Mouse (Mus musculus) mature B cell (primary cell): ENCODE measurements around the gene Slc16a13.

ENCODE experiments used
- in situ Hi-C: fragments of 300-500 bp; cut with MboI; formaldehyde crosslinking; loops from 2 replicates; pipeline ENCODE4 v1.14.3; 2019

Gene Slc16a13

DNA sequence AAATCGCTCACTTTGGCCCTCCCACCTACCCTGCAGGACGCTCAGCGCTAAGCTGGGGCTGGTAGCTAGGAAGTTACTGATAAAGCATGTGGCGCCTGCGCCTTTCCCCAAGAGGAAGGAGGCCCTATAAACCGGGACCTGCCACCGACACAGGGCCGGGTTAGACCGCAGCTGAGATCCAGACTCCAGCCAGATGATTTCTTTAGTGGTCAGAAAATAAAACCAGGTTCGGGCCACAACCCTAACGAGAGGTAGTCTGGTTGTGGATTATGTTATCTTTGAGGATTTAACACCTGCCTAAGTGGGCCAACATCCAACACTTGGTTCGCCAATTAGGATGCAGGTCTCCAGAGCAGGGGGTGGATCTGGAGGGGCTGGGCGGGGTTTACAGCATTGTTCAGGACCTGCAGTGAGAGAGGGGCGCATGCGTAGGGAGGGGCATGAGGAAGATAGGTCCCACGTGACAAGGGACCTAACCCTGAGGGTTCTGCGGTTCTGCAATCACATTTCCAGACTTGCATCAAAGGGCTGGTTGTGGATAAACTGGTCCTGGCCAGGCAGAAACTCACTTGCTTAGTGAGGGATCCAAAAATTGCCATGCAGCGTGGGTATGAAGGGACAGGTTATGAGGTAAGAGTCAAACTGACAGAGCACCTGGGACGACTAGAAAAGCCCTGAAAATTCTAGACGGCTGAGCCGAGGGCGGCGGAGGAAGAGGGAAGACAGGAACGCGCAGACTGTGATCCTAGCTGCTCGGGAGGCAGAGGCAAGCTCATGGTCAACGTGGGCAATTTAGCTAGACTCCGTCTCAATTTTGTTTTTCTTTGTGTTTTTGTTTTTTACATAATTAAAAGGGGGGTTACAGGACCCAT lies at the start of gene Slc16a13:
Gene Slc16a13 (minus strand): TSS at position 334 of the 872 bp plus-strand sequence.
- in situ Hi-C loops, result no loop called here

DNA sequence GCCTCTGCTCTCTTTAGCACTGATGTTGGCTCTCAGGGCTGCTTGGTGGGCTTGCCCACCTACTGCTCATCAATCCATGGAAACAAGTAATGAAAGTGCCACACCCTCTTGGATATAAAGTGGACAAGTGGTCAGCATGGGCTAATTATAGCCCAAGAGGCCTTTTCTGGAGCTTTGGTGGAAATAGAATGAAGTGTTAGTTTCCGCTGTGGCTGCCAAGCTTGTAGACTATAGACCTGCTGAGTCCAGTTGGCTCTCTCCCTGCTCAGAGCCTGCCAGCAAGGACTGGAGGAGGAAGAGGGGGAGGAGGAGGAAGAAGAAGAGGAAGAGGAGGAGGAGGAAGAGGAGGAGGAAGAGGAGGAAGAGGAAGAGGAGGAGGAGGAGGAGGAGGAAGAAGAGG lies 45.5 kb upstream of the Slc16a13 start:
- in situ Hi-C loops, result no loop called here

DNA sequence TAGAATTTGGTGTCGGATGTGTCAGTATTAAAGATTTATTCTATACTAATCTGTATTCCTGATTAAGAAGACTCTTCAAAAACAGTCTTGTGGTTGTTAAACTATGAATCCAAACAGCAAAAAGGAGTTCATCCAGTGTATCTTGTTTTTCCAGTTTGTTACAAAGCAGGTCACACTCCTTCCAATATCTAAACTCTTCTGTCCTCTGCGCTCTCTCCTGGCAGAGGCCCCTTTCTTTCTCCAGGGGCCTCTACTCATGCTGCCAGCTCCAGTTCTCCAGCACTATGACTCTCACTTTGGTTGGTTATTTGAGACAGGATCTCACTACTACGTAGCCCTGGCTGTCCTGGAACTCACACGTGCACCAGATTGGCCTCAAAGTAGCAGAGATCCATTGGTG lies 45.0 kb upstream of the Slc16a13 start:
- in situ Hi-C loops, result no loop called here

DNA sequence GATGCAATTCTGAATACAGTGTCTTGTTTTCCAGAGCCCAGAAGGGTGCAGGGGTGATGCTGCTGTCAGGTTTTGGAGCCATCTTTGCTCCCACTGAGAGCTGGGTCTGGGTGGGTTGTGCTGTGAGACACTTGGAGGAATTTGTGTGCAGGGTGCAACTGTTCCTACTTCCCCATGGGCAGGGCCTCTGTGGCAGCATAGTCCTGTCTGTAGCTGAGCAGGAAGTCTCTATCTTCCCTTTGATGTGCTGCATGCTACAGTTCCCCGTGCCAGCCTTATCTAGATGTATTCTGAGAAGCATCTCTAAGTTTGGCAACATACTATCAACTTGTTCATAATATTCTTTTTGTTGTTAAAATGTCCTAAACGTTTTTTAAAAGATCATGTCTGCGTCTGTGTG lies 44.4 kb upstream of the Slc16a13 start:
- in situ Hi-C loops, result no loop called here

- in situ Hi-C loops, result no loop called here
Measured at GRCm38 (mm10) chr11:70259035-70259434, 38.2 kb upstream of the Slc16a13 start.

DNA sequence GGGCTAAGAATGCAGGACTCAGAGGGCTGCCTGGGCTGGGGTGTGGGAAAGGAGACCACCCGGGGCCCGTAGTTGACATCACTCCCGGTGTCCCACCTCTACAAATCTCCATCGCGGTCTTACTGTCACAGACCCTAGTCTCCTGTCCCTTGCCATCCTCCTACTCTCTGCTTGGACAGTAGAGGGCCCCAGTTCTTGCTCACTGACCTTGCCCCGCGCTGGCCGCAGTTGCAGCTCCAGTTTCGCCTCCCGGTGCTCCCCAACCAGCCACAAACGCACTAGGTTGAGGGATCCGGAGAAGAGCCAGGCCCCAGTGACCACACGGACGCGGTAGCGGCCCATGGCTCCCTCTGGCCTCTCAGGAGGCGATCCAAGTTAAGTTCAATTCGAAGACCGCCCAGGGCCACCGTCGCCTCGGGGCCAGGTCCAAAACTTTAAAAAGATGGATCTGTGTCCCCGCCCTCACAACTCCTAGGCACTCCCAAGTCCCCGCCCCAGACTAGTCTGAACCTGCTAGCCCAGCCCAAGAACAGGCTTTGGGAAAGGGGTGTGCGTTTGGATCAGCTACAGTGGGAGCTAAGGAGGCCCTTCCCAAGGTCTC lies 34.2 kb upstream of the Slc16a13 start, which contains the start of gene Alox12:
Gene Alox12 (minus strand): TSS at position 423 of the 601 bp plus-strand sequence.
- in situ Hi-C loops, result no loop called here

- in situ Hi-C loops, result no loop called here
Measured at GRCm38 (mm10) chr11:70254337-70254736, 33.5 kb upstream of the Slc16a13 start.

DNA sequence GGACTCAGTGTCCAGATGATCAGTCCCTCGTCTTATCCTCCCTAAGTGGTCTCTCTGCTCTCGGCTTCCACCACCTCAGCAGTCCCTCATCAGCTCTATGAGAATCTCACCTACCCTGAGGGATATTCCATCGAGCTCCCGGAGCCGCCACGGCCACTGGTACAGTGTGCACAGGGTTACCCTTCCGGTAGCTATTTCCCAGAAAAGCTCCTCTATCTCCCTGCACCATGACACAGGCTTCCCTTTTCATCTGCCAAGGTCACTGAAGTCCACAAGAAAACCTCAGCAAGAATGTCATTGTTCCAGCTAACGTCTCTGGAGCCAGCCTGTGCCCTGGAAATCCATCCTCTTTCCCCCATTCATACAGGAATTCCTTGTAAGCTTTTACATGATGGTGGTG lies 31.0 kb upstream of the Slc16a13 start:
- in situ Hi-C loops, result no loop called here

DNA sequence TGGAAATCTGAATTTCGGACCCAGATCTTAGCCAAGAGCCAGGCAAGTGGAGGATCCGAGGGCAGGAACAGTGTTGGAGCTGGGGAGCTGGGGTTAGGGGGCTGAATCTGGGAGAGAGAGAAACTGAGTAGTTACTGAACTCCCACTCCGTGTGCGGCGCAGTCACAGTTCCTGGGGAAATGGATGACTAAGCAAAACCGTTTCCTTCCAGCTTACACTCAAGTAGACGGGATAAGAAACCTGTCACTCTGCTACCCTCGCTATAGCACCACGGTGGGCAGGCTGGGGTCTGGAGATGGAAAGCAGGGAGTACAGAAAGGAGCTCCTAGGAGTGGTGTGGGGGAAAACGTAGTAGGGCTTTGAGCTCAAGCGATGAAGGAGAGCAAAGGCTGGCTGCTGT lies 29.3 kb upstream of the Slc16a13 start:
- in situ Hi-C loops, result no loop called here

GRCm38 (mm10) chr11:70247136-70247845 lies 26.4 kb upstream of the Slc16a13 start:
- in situ Hi-C loops, result no loop called here

DNA sequence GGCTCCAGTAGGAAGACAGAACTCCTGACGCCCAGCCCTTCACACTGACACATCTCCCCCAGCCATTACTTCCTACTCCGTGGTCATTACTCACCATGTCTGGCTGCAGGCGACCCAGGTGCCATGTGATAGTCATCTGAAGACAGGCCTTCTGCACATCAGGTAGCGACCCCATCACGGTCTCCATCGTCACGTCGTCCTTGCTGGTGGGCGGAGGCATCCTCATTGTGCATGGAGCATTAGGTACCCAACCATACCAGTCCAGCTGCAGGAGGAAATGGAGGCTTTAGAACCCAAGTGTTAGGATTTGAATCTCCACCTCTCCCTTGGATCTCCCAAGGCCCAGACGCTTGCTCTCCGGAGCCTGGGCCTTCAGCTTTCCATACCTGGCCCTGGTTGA lies 21.7 kb upstream of the Slc16a13 start:
- in situ Hi-C loops, result no loop called here

- in situ Hi-C loops, result no loop called here
Measured at GRCm38 (mm10) chr11:70239541-70240279, 18.8 kb upstream of the Slc16a13 start, which contains the start of the genes Gm21988 and Rnasek. Gm21988 (minus strand) TSS chr11:70239830. Rnasek (minus strand) TSS chr11:70239842.

- in situ Hi-C loops, result no loop called here
Measured at GRCm38 (mm10) chr11:70238591-70239440, 18.0 kb upstream of the Slc16a13 start.

GRCm38 (mm10) chr11:70237457-70238167 lies 16.7 kb upstream of the Slc16a13 start, which contains the start of gene 0610010K14Rik:
0610010K14Rik (minus strand) TSS chr11:70237914.
- in situ Hi-C loops, result no loop called here

DNA sequence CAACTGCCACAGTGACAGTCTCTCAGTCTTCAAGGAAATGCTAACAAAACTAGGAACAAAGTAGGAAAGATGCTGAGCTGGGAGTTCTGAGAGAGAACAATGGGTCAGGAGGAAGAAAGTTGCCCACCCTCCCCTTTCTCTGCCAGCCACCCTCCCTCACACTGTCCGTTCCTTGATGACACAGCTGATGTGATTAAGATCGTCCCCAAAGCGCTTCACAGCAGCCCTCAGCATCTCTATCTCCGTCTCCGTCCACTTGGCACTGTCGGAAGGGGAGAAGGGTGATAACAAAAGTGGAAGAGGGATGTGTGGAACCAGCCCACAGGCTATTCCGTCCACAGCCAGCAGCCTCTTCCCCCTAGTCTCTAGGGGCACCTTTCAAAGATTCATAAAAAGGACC lies 15.9 kb upstream of the Slc16a13 start:
- in situ Hi-C loops, result no loop called here

GRCm38 (mm10) chr11:70235254-70235900 lies 14.5 kb upstream of the Slc16a13 start:
- in situ Hi-C loops, result no loop called here

DNA sequence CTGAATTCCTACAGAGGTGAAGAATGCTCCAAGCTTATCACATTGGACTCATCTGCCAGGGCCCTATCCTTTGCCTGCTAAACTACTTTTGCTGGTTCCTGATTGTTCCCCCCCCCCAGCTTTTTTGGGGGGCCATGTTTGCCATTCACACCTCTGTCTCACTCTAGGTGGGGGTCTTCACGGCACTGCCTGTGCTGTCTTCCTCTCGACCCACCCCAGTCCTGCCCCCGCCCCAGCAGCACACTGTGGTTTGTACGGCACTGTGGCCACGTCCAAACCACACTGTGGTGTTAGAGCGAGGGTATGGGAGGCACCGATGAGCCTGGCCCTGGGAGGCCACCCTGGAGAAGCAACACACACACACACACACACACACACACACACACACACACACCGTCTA lies 13.6 kb upstream of the Slc16a13 start:
- in situ Hi-C loops, result no loop called here

DNA sequence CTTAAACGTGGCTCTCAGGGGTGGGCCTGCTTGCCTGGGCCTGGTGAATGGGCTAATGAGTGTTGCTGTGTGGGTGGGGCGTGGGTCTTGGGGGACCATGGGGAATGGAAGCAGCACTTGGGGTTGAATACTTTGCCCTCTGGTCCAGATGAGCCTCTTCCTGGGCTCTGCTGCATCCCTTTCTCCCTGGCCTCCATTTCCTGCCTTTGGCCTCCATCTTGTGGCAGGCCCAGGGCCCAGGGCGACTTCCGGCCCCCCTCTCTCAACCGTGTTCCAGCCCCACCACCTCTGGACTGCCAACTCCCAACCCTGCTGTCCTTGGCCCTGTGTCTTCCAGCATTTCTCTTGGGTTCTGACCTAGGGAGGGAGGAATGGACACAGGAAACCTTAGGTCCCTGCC lies 13.2 kb upstream of the Slc16a13 start:
- in situ Hi-C loops, result no loop called here

DNA sequence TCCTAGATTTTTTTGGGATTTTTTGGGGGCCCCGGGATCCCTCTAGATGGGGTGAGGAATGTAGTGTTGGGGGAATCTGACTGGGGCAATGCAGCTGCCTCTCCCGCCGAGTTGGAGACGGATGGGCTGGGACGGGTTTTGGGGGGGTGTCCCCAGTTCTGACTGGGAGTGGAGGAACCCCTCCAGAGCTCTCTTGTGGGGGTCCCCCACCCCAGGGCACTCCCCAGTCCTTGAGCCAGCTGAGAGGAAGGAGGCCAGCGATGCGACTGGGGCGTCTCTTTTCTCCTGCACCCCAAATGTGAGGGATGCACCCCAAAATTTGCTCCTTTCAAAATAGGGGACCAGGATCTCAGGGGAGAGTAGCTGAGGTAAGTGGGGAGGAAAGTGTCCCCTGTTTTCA lies 12.2 kb upstream of the Slc16a13 start:
- in situ Hi-C loops, result no loop called here

DNA sequence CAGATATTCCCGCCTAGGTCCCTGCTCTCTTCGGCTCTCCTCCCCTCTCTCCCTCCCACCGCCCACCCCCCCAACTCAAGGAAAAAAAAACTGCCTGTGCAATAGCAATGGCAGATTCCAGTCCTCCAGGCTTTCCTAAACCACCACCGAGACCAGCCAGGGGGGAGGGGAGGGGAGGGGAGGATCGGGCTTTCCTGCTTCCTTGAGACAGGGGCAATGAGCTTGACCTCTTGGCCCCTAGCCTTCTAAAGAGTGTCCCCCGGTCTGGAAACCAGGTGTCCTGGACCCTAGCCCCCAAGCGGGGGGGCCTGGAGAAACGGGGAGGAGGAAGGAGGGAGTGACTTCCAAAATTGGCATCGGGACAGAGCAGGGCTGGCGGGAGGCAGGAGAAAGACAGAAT lies 11.7 kb upstream of the Slc16a13 start:
- in situ Hi-C loops, result no loop called here
